Mouse (Mus musculus): ENCODE results near the gene Lamb3.

The Lamb3 gene

GRCm38 (mm10) chr1:193207503-193207902 is at the start of gene Lamb3:
Gene Lamb3, plus strand, starts transcription at chr1:193207699.
- DNase-seq = no peak

- no peak for DNase-seq
Measured at GRCm38 (mm10) chr1:193159163-193159562, 48.3 kb upstream of the Lamb3 start.

GRCm38 (mm10) chr1:193159613-193160012 is 47.9 kb upstream of the Lamb3 start:
- no peak for DNase-seq

- DNase-seq = no peak
Measured at GRCm38 (mm10) chr1:193160317-193161032, 47.0 kb upstream of the Lamb3 start.

GRCm38 (mm10) chr1:193167746-193168145 is 39.8 kb upstream of the Lamb3 start, which contains the start of gene A130010J15Rik:
Gene A130010J15Rik, plus strand, starts transcription at chr1:193168046.
- no peak for DNase-seq

GRCm38 (mm10) chr1:193169228-193169627 is 38.3 kb upstream of the Lamb3 start:
- DNase-seq = no peak

- no peak for DNase-seq
Measured at GRCm38 (mm10) chr1:193169856-193170255, 37.6 kb upstream of the Lamb3 start.

GRCm38 (mm10) chr1:193172991-193173809 is 34.3 kb upstream of the Lamb3 start:
- DNase-seq = peak; percentile 96

GRCm38 (mm10) chr1:193173810-193174129 is 33.7 kb upstream of the Lamb3 start:
- no peak for DNase-seq

- DNase-seq = no peak
Measured at GRCm38 (mm10) chr1:193174143-193174733, 33.3 kb upstream of the Lamb3 start.

- DNase-seq = no peak
Measured at GRCm38 (mm10) chr1:193181104-193181503, 26.4 kb upstream of the Lamb3 start.

GRCm38 (mm10) chr1:193188257-193188656 is 19.2 kb upstream of the Lamb3 start:
- no peak for DNase-seq

GRCm38 (mm10) chr1:193189151-193189621 is 18.3 kb upstream of the Lamb3 start:
- no peak for DNase-seq

- DNase-seq = no peak
Measured at GRCm38 (mm10) chr1:193189771-193190170, 17.7 kb upstream of the Lamb3 start.

GRCm38 (mm10) chr1:193191675-193192283 is 15.7 kb upstream of the Lamb3 start:
- DNase-seq = peak; percentile 33 to 42

GRCm38 (mm10) chr1:193194416-193195140 is 12.9 kb upstream of the Lamb3 start:
- DNase-seq = peak; percentile 93 to 94

GRCm38 (mm10) chr1:193195169-193195810 is 12.2 kb upstream of the Lamb3 start:
- DNase-seq = peak in 1 of 2 experiments; percentile 39

- DNase-seq = peak in 1 of 2 experiments; percentile 33
Measured at GRCm38 (mm10) chr1:193197494-193198205, 9.8 kb upstream of the Lamb3 start.

GRCm38 (mm10) chr1:193198312-193198711 is 9.2 kb upstream of the Lamb3 start:
- DNase-seq = no peak

GRCm38 (mm10) chr1:193200640-193201382 is 6.7 kb upstream of the Lamb3 start:
- no peak for DNase-seq

Measured in cerebellum, postnatal 14 days (tissue).